Mouse (Mus musculus): ENCODE measurements around the gene Cd44. TPM values are rescaled to one million over a fixed set of nuclear protein-coding genes. Genes with fewer than 3 reads are reported as not detected.

The Cd44 gene
- polyA plus RNA-seq, 1 experiment, result 4.5 TPM

GRCm38 (mm10) chr2:102792804-102793203 lies 108.7 kb downstream of the Cd44 start:
- no peak for DNase-seq
- 83% methylated on average over 6 of the region's 6 CpGs for WGBS
- Histone ChIP-seq H3K4me1 (ENCODE audit: control insufficient read depth, insufficient read depth, low read length) (no peaks in the 10 kb centered on the region), H3K27me3 (ENCODE audit: control insufficient read depth, insufficient read depth, low read length) (no peaks in the 10 kb centered on the region), H3K4me3 (replicated peaks; ENCODE audit: insufficient read depth, low read depth, low read length) (no peak overlapping the region), H3K27ac (ENCODE audit: insufficient read depth, low read length) (no peak overlapping the region)
- TF ChIP-seq CTCF (IDR thresholded peaks at IDR 0.05; ENCODE audit: borderline replicate concordance, insufficient read depth, low read depth, low read length) (no peak), POLR2A (IDR thresholded peaks at IDR 0.05; ENCODE audit: borderline replicate concordance, insufficient read depth, low read length) (no peak)

DNA sequence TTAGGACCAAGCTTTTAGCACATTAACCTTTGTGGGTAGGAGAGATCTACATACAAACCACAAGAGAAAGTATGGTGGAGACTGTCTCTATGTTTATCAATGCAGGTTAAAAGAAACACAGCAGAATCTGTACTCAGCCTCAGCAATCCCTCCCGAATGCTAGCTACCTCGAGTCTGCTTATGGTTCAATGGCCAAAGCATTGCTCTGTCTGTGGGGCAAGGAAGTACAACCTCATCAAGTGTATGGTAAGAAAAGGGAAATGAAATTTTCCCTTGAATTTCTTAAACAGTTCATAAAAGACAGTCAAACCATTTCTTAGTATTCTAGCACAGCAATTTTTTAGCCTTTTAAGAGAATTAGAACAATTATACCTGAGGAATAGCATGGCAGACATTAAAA lies 109.8 kb downstream of the Cd44 start:
- H3K4me1 ChIP-seq (ENCODE audit: control insufficient read depth, insufficient read depth, low read length), result no peaks in the 10 kb centered on the region
- TF ChIP-seq CTCF (IDR thresholded peaks at IDR 0.05; ENCODE audit: borderline replicate concordance, insufficient read depth, low read depth, low read length), result no peak
- no peak for TF ChIP-seq POLR2A (IDR thresholded peaks at IDR 0.05; ENCODE audit: borderline replicate concordance, insufficient read depth, low read length)
- DNase-seq, result no peak
- H3K27me3 ChIP-seq (ENCODE audit: control insufficient read depth, insufficient read depth, low read length), result no peaks in the 10 kb centered on the region
- WGBS, result 79% methylated on average over 2 of the region's 2 CpGs
- no peak overlapping the region for H3K27ac ChIP-seq (ENCODE audit: insufficient read depth, low read length)
- no peak overlapping the region for H3K4me3 ChIP-seq (replicated peaks; ENCODE audit: insufficient read depth, low read depth, low read length)

DNA sequence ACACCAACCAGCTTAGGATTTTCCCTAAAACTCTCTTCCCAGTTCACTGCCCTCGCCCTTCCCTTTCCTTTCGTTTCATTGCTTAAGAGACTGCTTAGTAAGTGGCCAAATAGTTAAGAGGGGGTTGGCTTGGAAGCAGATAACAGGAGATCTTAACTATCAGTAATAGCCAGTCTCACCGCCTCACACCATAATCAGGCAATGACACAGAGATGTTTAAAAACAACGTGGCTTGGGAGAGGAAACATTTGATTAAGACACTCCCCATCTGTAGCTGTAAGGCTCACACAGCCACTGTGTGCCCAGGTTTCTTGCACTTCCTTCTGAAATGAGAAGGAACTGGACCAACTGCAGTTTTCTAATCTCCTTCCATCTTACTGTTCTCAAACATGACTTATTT lies 115.8 kb downstream of the Cd44 start:
- 69% methylated on average over 4 of the region's 4 CpGs for WGBS
- no peak for TF ChIP-seq POLR2A (IDR thresholded peaks at IDR 0.05; ENCODE audit: borderline replicate concordance, insufficient read depth, low read length)
- no peak for TF ChIP-seq CTCF (IDR thresholded peaks at IDR 0.05; ENCODE audit: borderline replicate concordance, insufficient read depth, low read depth, low read length)
- Histone ChIP-seq H3K27me3 (ENCODE audit: control insufficient read depth, insufficient read depth, low read length) (no peaks in the 10 kb centered on the region), H3K27ac (ENCODE audit: insufficient read depth, low read length) (no peak overlapping the region), H3K4me3 (replicated peaks; ENCODE audit: insufficient read depth, low read depth, low read length) (no peak overlapping the region), H3K4me1 (ENCODE audit: control insufficient read depth, insufficient read depth, low read length) (no peaks in the 10 kb centered on the region)
- DNase-seq, result no peak

DNA sequence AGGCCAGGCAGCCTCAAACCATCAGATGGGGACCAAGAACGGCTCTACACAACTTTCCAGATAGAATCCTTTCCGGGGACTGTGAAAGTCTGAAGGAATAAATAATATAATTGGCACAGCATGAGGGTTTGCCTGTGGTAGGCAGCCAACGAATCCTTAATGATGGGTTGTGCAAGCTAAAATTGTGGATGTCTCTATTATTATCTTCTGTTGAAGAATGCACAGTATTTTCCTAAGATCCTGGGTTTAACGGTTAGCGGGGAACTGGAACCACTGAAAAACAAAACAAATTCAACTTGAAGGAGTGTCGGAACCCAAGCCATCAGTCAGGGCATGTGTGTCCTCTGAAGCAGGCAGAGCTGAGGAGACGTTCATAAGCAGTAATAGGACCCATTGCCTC lies 118.7 kb downstream of the Cd44 start:
- H3K27ac ChIP-seq (ENCODE audit: insufficient read depth, low read length), result no peak overlapping the region
- H3K27me3 ChIP-seq (ENCODE audit: control insufficient read depth, insufficient read depth, low read length), result no peaks in the 10 kb centered on the region
- TF ChIP-seq CTCF (IDR thresholded peaks at IDR 0.05; ENCODE audit: borderline replicate concordance, insufficient read depth, low read depth, low read length) (no peak), POLR2A (IDR thresholded peaks at IDR 0.05; ENCODE audit: borderline replicate concordance, insufficient read depth, low read length) (no peak)
- H3K4me3 ChIP-seq (replicated peaks; ENCODE audit: insufficient read depth, low read depth, low read length), result no peak overlapping the region
- DNase-seq, result no peak
- no peaks in the 10 kb centered on the region for H3K4me1 ChIP-seq (ENCODE audit: control insufficient read depth, insufficient read depth, low read length)
- 62% methylated on average over 7 of the region's 7 CpGs for WGBS

GRCm38 (mm10) chr2:102778208-102778607 lies 123.3 kb downstream of the Cd44 start:
- Histone ChIP-seq H3K27me3 (ENCODE audit: control insufficient read depth, insufficient read depth, low read length) (no peaks in the 10 kb centered on the region), H3K4me3 (replicated peaks; ENCODE audit: insufficient read depth, low read depth, low read length) (no peak overlapping the region), H3K27ac (ENCODE audit: insufficient read depth, low read length) (no peak overlapping the region), H3K4me1 (ENCODE audit: control insufficient read depth, insufficient read depth, low read length) (no peaks in the 10 kb centered on the region; the same call in 1 of the 2 replicates)
- no peak for DNase-seq
- TF ChIP-seq CTCF (IDR thresholded peaks at IDR 0.05; ENCODE audit: borderline replicate concordance, insufficient read depth, low read depth, low read length) (no peak), POLR2A (IDR thresholded peaks at IDR 0.05; ENCODE audit: borderline replicate concordance, insufficient read depth, low read length) (no peak)
- WGBS, result 49% methylated on average over 3 of the region's 3 CpGs

GRCm38 (mm10) chr2:102775561-102775960 lies 125.9 kb downstream of the Cd44 start:
- no peak for TF ChIP-seq CTCF (IDR thresholded peaks at IDR 0.05; ENCODE audit: borderline replicate concordance, insufficient read depth, low read depth, low read length)
- WGBS, result 89% methylated on average over 1 of the region's 1 CpGs

GRCm38 (mm10) chr2:102774700-102775099 lies 126.8 kb downstream of the Cd44 start:
- Histone ChIP-seq H3K27ac (ENCODE audit: insufficient read depth, low read length) (no peak overlapping the region), H3K27me3 (ENCODE audit: control insufficient read depth, insufficient read depth, low read length) (no peaks in the 10 kb centered on the region), H3K4me1 (ENCODE audit: control insufficient read depth, insufficient read depth, low read length) (no peaks in the 10 kb centered on the region; the same call in 1 of the 2 replicates), H3K4me3 (replicated peaks; ENCODE audit: insufficient read depth, low read depth, low read length) (no peak overlapping the region)
- no peak for TF ChIP-seq CTCF (IDR thresholded peaks at IDR 0.05; ENCODE audit: borderline replicate concordance, insufficient read depth, low read depth, low read length)
- no peak for TF ChIP-seq POLR2A (IDR thresholded peaks at IDR 0.05; ENCODE audit: borderline replicate concordance, insufficient read depth, low read length)
- WGBS, result 69% methylated on average over 4 of the region's 4 CpGs
- no peak for DNase-seq

More at GRCm38 (mm10) chr2:102775561-102775960, 125.9 kb downstream of the Cd44 start:
- Histone ChIP-seq H3K4me1 (ENCODE audit: control insufficient read depth, insufficient read depth, low read length) (no peaks in the 10 kb centered on the region; the same call in 1 of the 2 replicates), H3K27me3 (ENCODE audit: control insufficient read depth, insufficient read depth, low read length) (no peaks in the 10 kb centered on the region), H3K27ac (ENCODE audit: insufficient read depth, low read length) (no peak overlapping the region), H3K4me3 (replicated peaks; ENCODE audit: insufficient read depth, low read depth, low read length) (no peak overlapping the region)
- no peak for DNase-seq

DNA sequence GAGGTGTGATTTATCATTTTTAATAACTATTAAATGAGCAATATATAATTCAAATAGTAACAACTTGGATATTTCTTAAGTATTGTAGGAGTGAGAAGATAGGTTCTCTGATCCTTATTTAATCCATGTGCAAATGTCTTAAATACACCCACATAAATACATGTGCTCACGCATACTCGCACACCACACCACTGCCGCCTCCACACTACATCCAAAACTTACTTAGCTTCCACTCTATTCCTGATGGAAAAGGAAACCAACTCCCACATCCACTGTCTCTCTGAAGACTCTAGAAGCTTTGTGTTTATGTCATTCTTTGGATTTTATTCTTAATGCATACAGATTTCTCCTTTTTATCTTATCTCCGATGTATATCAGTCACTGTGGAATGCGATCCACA lies 129.2 kb downstream of the Cd44 start:
- peaks cover 5% of the 10 kb centered on the region; the same call in 1 of the 2 replicates for H3K4me1 ChIP-seq (ENCODE audit: control insufficient read depth, insufficient read depth, low read length)
- 97% methylated on average over 5 of the region's 5 CpGs for WGBS
- H3K27ac ChIP-seq (ENCODE audit: insufficient read depth, low read length), result no peak overlapping the region
- no peak overlapping the region for H3K4me3 ChIP-seq (replicated peaks; ENCODE audit: insufficient read depth, low read depth, low read length)
- no peak for TF ChIP-seq CTCF (IDR thresholded peaks at IDR 0.05; ENCODE audit: borderline replicate concordance, insufficient read depth, low read depth, low read length)
- no peak for TF ChIP-seq POLR2A (IDR thresholded peaks at IDR 0.05; ENCODE audit: borderline replicate concordance, insufficient read depth, low read length)
- H3K27me3 ChIP-seq (ENCODE audit: control insufficient read depth, insufficient read depth, low read length), result no peaks in the 10 kb centered on the region
- DNase-seq, result no peak
